Mouse (Mus musculus): ENCODE results near the gene Fer1l5.

- TF ChIP-seq POLR2A (IDR thresholded peaks at IDR 0.05; ENCODE audit: low read depth, low read length) (no peak), CTCF (IDR thresholded peaks at IDR 0.05; ENCODE audit: extremely low read depth, insufficient read depth, insufficient read length, insufficient replicate concordance) (no peak)
These were observed 29.4 kb downstream of the Fer1l5 start for GRCm38 (mm10) chr1:36401509-36401908.
